Mouse (Mus musculus) limb, embryonic 15.5 days (tissue): Measurements from ENCODE around the gene Gabra6. TPM values are rescaled to one million over a fixed set of nuclear protein-coding genes. Genes with fewer than 3 reads are reported as not detected.

ENCODE experiments used
- polyA plus RNA-seq: library from polyadenylated mRNA; unstranded; fragments of >200 nt; fragmentation: Nextera tagmentation; extraction: Ambion mirVana; gene quantifications from 2 replicates; pipeline ENCODE4 v1.2.1, GENCODE M21; 2015

Gabra6 gene
- polyA plus RNA-seq, 1 experiment from 2014 or later: not detected

Other genes with a start within 250 kb of the Gabra6 start
- gene Gabra1, start 138.1 kb downstream of the Gabra6 start, polyA plus RNA-seq: 1.3 and 1.9 TPM in 2 replicates
- gene Gabrb2, start 98.7 kb upstream of the Gabra6 start, polyA plus RNA-seq: 0.86 and 0.90 TPM in 2 replicates